Mouse (Mus musculus): ENCODE measurements around the gene Tnni3. TPM values are rescaled to one million over a fixed set of nuclear protein-coding genes. Genes with fewer than 3 reads are reported as not detected.

The Tnni3 gene
- polyA plus RNA-seq, 1 experiment: 1,187 TPM

GRCm38 (mm10) chr7:4521231-4522003, 2.6 kb downstream of the Tnni3 start:
- DNase-seq: no peak
- H3K36me3 ChIP-seq (ENCODE audit: control insufficient read depth, insufficient read depth, low read length): no peaks in the 10 kb centered on the region
- no peaks in the 10 kb centered on the region for H3K27me3 ChIP-seq (ENCODE audit: control insufficient read depth, insufficient read depth, low read length)
- 0 out of 2 replicates have a peak overlapping the region, but pooled peaks have one; percentile 0 for H3K4me3 ChIP-seq (ENCODE audit: control insufficient read depth, insufficient read depth, low read length)
- H3K27ac ChIP-seq (ENCODE audit: control insufficient read depth, insufficient read depth, low read length): no peak overlapping the region
- TF ChIP-seq CTCF (IDR thresholded peaks at IDR 0.05; ENCODE audit: borderline replicate concordance, control insufficient read depth, extremely low read depth, insufficient read depth, low read length, poor library complexity) (no peak), POLR2A (IDR thresholded peaks at IDR 0.05; ENCODE audit: control insufficient read depth, extremely low read depth, insufficient read depth, low read length, poor library complexity) (no peak)
- 47% methylated on average over 32 of the region's 32 CpGs for WGBS
- H3K4me1 ChIP-seq (replicated peaks; ENCODE audit: control insufficient read depth, insufficient read depth, low read length): peaks cover 16% of the 10 kb centered on the region

GRCm38 (mm10) chr7:4518487-4518886, 5.5 kb downstream of the Tnni3 start:
- H3K27ac ChIP-seq (ENCODE audit: control insufficient read depth, insufficient read depth, low read length): peak overlapping the region; percentile 43; the same call in 1 of the 2 replicates
- H3K36me3 ChIP-seq (ENCODE audit: control insufficient read depth, insufficient read depth, low read length): no peaks in the 10 kb centered on the region
- no peak overlapping the region for H3K4me3 ChIP-seq (ENCODE audit: control insufficient read depth, insufficient read depth, low read length)
- no peaks in the 10 kb centered on the region for H3K27me3 ChIP-seq (ENCODE audit: control insufficient read depth, insufficient read depth, low read length)
- TF ChIP-seq POLR2A (IDR thresholded peaks at IDR 0.05; ENCODE audit: control insufficient read depth, extremely low read depth, insufficient read depth, low read length, poor library complexity) (no peak), CTCF (IDR thresholded peaks at IDR 0.05; ENCODE audit: borderline replicate concordance, control insufficient read depth, extremely low read depth, insufficient read depth, low read length, poor library complexity) (no peak)
- WGBS: 6% methylated on average over 1 of the region's 1 CpGs
- H3K4me1 ChIP-seq (replicated peaks; ENCODE audit: control insufficient read depth, insufficient read depth, low read length): peaks cover 16% of the 10 kb centered on the region
- no peak for DNase-seq

- Histone ChIP-seq H3K27ac (ENCODE audit: control insufficient read depth, insufficient read depth, low read length) (no peak within 1 kb of the TSS), H3K27me3 (ENCODE audit: control insufficient read depth, insufficient read depth, low read length) (no peaks in the 10 kb centered on the region), H3K4me3 (ENCODE audit: control insufficient read depth, insufficient read depth, low read length) (no peak within 1 kb of the TSS), H3K4me1 (replicated peaks; ENCODE audit: control insufficient read depth, insufficient read depth, low read length) (peaks cover 16% of the 10 kb centered on the region), H3K36me3 (ENCODE audit: control insufficient read depth, insufficient read depth, low read length) (no peaks in the 10 kb centered on the region)
- no peak for TF ChIP-seq CTCF (IDR thresholded peaks at IDR 0.05; ENCODE audit: borderline replicate concordance, control insufficient read depth, extremely low read depth, insufficient read depth, low read length, poor library complexity)
- TF ChIP-seq POLR2A (IDR thresholded peaks at IDR 0.05; ENCODE audit: control insufficient read depth, extremely low read depth, insufficient read depth, low read length, poor library complexity): no peak
- 52% methylated on average over 4 of the region's 4 CpGs for WGBS
- no peak for DNase-seq
Observed at GRCm38 (mm10) chr7:4516332-4517050, 7.5 kb downstream of the Tnni3 start, which contains the start of gene Tnnt1. Tnnt1 (minus strand) TSS chr7:4516382.

- TF ChIP-seq CTCF (IDR thresholded peaks at IDR 0.05; ENCODE audit: borderline replicate concordance, control insufficient read depth, extremely low read depth, insufficient read depth, low read length, poor library complexity): no peak
- no peak for TF ChIP-seq POLR2A (IDR thresholded peaks at IDR 0.05; ENCODE audit: control insufficient read depth, extremely low read depth, insufficient read depth, low read length, poor library complexity)
- no peaks in the 10 kb centered on the region for H3K36me3 ChIP-seq (ENCODE audit: control insufficient read depth, insufficient read depth, low read length)
- no peak overlapping the region for H3K4me3 ChIP-seq (ENCODE audit: control insufficient read depth, insufficient read depth, low read length)
- no peaks in the 10 kb centered on the region for H3K27me3 ChIP-seq (ENCODE audit: control insufficient read depth, insufficient read depth, low read length)
- no peak overlapping the region for H3K27ac ChIP-seq (ENCODE audit: control insufficient read depth, insufficient read depth, low read length)
- DNase-seq: no peak
- WGBS: 92% methylated on average over 6 of the region's 6 CpGs
- H3K4me1 ChIP-seq (replicated peaks; ENCODE audit: control insufficient read depth, insufficient read depth, low read length): peaks cover 12% of the 10 kb centered on the region
Observed at GRCm38 (mm10) chr7:4515853-4516252, 8.2 kb downstream of the Tnni3 start.

GRCm38 (mm10) chr7:4513829-4514712, 10.0 kb downstream of the Tnni3 start:
- no peaks in the 10 kb centered on the region for H3K27me3 ChIP-seq (ENCODE audit: control insufficient read depth, insufficient read depth, low read length)
- 92% methylated on average over 6 of the region's 6 CpGs for WGBS
- TF ChIP-seq POLR2A (IDR thresholded peaks at IDR 0.05; ENCODE audit: control insufficient read depth, extremely low read depth, insufficient read depth, low read length, poor library complexity) (no peak), CTCF (IDR thresholded peaks at IDR 0.05; ENCODE audit: borderline replicate concordance, control insufficient read depth, extremely low read depth, insufficient read depth, low read length, poor library complexity) (no peak)
- H3K4me3 ChIP-seq (ENCODE audit: control insufficient read depth, insufficient read depth, low read length): no peak overlapping the region
- no peaks in the 10 kb centered on the region for H3K36me3 ChIP-seq (ENCODE audit: control insufficient read depth, insufficient read depth, low read length)
- no peak overlapping the region for H3K27ac ChIP-seq (ENCODE audit: control insufficient read depth, insufficient read depth, low read length)
- H3K4me1 ChIP-seq (replicated peaks; ENCODE audit: control insufficient read depth, insufficient read depth, low read length): peaks cover 14% of the 10 kb centered on the region
- DNase-seq: no peak

GRCm38 (mm10) chr7:4513236-4513635, 10.8 kb downstream of the Tnni3 start:
- Histone ChIP-seq H3K4me1 (replicated peaks; ENCODE audit: control insufficient read depth, insufficient read depth, low read length) (peaks cover 17% of the 10 kb centered on the region), H3K36me3 (ENCODE audit: control insufficient read depth, insufficient read depth, low read length) (no peaks in the 10 kb centered on the region), H3K4me3 (ENCODE audit: control insufficient read depth, insufficient read depth, low read length) (no peak overlapping the region), H3K27me3 (ENCODE audit: control insufficient read depth, insufficient read depth, low read length) (no peaks in the 10 kb centered on the region), H3K27ac (ENCODE audit: control insufficient read depth, insufficient read depth, low read length) (no peak overlapping the region)
- peak; percentile 47 for DNase-seq
- 41% methylated on average over 13 of the region's 13 CpGs for WGBS
- no peak for TF ChIP-seq POLR2A (IDR thresholded peaks at IDR 0.05; ENCODE audit: control insufficient read depth, extremely low read depth, insufficient read depth, low read length, poor library complexity)
- peak; percentile 83 for TF ChIP-seq CTCF (IDR thresholded peaks at IDR 0.05; ENCODE audit: borderline replicate concordance, control insufficient read depth, extremely low read depth, insufficient read depth, low read length, poor library complexity)

All from thymus, adult 2 months (tissue).